Mouse (Mus musculus) stomach, embryonic 14.5 days (tissue): ENCODE measurements around the gene Cmklr1. TPM values are rescaled to one million over a fixed set of nuclear protein-coding genes. Genes with fewer than 3 reads are reported as not detected.

Source experiments
- ATAC-seq: fragments of 200-750 bp; cut with Nextera tagmentation; 2 replicates; pipeline ENCODE4 v1.8.0; 2017; ENCODE audit warnings: low read depth, moderate TSS enrichment; ENCODE audit not compliant: insufficient number of reproducible peaks, insufficient read depth, low FRiP score
- H3K27ac ChIP-seq: fragments of 300-500 bp; sonication (generic); 2 replicates; pipeline ENCODE4 v1.5.1; 2014; ENCODE audit warnings: mild to moderate bottlenecking, low read length, moderate library complexity, mixed read lengths
- H3K27me3 ChIP-seq: fragments of 300-500 bp; sonication (generic); 2 replicates; pipeline ENCODE4 v1.6.1; 2014; ENCODE audit warnings: low read length, control low read depth, mixed read lengths; ENCODE audit not compliant: control insufficient read depth, insufficient read depth
- H3K36me3 ChIP-seq: fragments of 300-500 bp; sonication (generic); 2 replicates; pipeline ENCODE4 v1.6.1; 2014; ENCODE audit warnings: mild to moderate bottlenecking, control low read depth, low read length, moderate library complexity, mixed read lengths; ENCODE audit not compliant: control insufficient read depth, insufficient read depth
- H3K4me1 ChIP-seq: fragments of 300-500 bp; sonication (generic); 2 replicates; pipeline ENCODE4 v1.6.1; 2014; ENCODE audit warnings: low read length, control low read depth, mixed read lengths; ENCODE audit not compliant: control insufficient read depth, insufficient read depth
- H3K4me2 ChIP-seq: fragments of 300-500 bp; sonication (generic); replicated peaks from 2 replicates; pipeline ENCODE4 v1.6.1; 2014; ENCODE audit warnings: low read depth, low read length, control low read depth
- H3K4me3 ChIP-seq: fragments of 300-500 bp; sonication (generic); 2 replicates; pipeline ENCODE4 v1.5.1; 2014; ENCODE audit warnings: low read depth, low read length, control low read depth
- H3K9ac ChIP-seq: fragments of 300-500 bp; sonication (generic); replicated peaks from 2 replicates; pipeline ENCODE4 v1.6.1; 2014; ENCODE audit warnings: low read depth, mild to moderate bottlenecking, control low read depth, low read length, moderate library complexity, mixed read lengths
- H3K9me3 ChIP-seq: fragments of 300-500 bp; sonication (generic); 2 replicates; pipeline ENCODE4 v1.6.1; 2016; ENCODE audit warnings: low read depth, low read length, control low read depth; ENCODE audit not compliant: control insufficient read depth
- WGBS: fragments of 180-500 bp; shearing (Covaris S2); extraction: QIAGEN DNeasy Blood & Tissue Kit; methylation state at CpG from one replicate; pipeline ENCODE4 v1.1.7; 2014; 5-methylcytosine and 5-hydroxymethylcytosine counted together
- polyA plus RNA-seq: library from polyadenylated mRNA; unstranded; fragments of >200 nt; fragmentation: Nextera tagmentation; extraction: Ambion mirVana; gene quantifications from 2 replicates; pipeline ENCODE4 v1.2.1, GENCODE M21; 2014

The Cmklr1 gene
- polyA plus RNA-seq, 1 experiment from 2014 or later: 3.6 TPM

- H3K27ac ChIP-seq: no peak overlapping the region
- H3K4me1 ChIP-seq: peaks cover 5% of the 10 kb centered on the region; the same call in 1 of the 2 replicates
- ATAC-seq: no peak
- no peaks in the 10 kb centered on the region for H3K36me3 ChIP-seq
- H3K27me3 ChIP-seq: peaks cover 4% of the 10 kb centered on the region; the same call in 1 of the 2 replicates
- no peak overlapping the region for H3K4me3 ChIP-seq
- H3K9me3 ChIP-seq: no peaks in the 10 kb centered on the region
- no peak overlapping the region for H3K4me2 ChIP-seq
- no peak overlapping the region for H3K9ac ChIP-seq
- 77% methylated on average over 8 of the region's 8 CpGs for WGBS
Measured at GRCm38 (mm10) chr5:113647141-113647540, 3.1 kb downstream of the Cmklr1 start.

GRCm38 (mm10) chr5:113644520-113644919 is 5.7 kb downstream of the Cmklr1 start:
- ATAC-seq: no peak
- no peaks in the 10 kb centered on the region for H3K4me1 ChIP-seq
- WGBS: 85% methylated on average over 4 of the region's 4 CpGs
- H3K27ac ChIP-seq: no peak overlapping the region
- H3K4me3 ChIP-seq: no peak overlapping the region
- no peaks in the 10 kb centered on the region for H3K9me3 ChIP-seq
- H3K9ac ChIP-seq: no peak overlapping the region
- no peaks in the 10 kb centered on the region for H3K27me3 ChIP-seq
- no peaks in the 10 kb centered on the region for H3K36me3 ChIP-seq
- H3K4me2 ChIP-seq: no peak overlapping the region

- Histone ChIP-seq H3K9ac (no peak overlapping the region), H3K4me2 (0 out of 2 replicates have a peak overlapping the region, but pooled peaks have one; percentile 2), H3K27ac (no peak overlapping the region), H3K4me3 (no peak overlapping the region), H3K36me3 (no peaks in the 10 kb centered on the region), H3K27me3 (no peaks in the 10 kb centered on the region), H3K4me1 (no peaks in the 10 kb centered on the region), H3K9me3 (no peaks in the 10 kb centered on the region)
- WGBS: 50% methylated on average over 18 of the region's 18 CpGs
- 0 out of 2 replicates have a peak, but pooled peaks have one; percentile 37 for ATAC-seq
Measured at GRCm38 (mm10) chr5:113643107-113643848, 6.9 kb downstream of the Cmklr1 start.

GRCm38 (mm10) chr5:113641066-113641465 is 9.2 kb downstream of the Cmklr1 start:
- H3K36me3 ChIP-seq: no peaks in the 10 kb centered on the region
- no peak overlapping the region for H3K4me3 ChIP-seq
- ATAC-seq: no peak
- H3K9me3 ChIP-seq: no peaks in the 10 kb centered on the region
- H3K27ac ChIP-seq: no peak overlapping the region
- H3K4me1 ChIP-seq: no peaks in the 10 kb centered on the region
- no peaks in the 10 kb centered on the region for H3K27me3 ChIP-seq
- H3K4me2 ChIP-seq: no peak overlapping the region
- whole genome bisulfite sequencing: 63% methylated on average over 6 of the region's 6 CpGs
- no peak overlapping the region for H3K9ac ChIP-seq

- Histone ChIP-seq H3K9ac (no peak overlapping the region), H3K4me2 (no peak overlapping the region), H3K36me3 (no peaks in the 10 kb centered on the region), H3K27me3 (no peaks in the 10 kb centered on the region), H3K4me1 (0 out of 2 replicates have a peak, but pooled peaks cover under 1% of the 10 kb centered on the region), H3K4me3 (no peak overlapping the region), H3K27ac (no peak overlapping the region), H3K9me3 (no peaks in the 10 kb centered on the region)
- no peak for ATAC-seq
- WGBS: 56% methylated on average over 5 of the region's 5 CpGs
Measured at GRCm38 (mm10) chr5:113639126-113639525, 11.1 kb downstream of the Cmklr1 start.

DNA sequence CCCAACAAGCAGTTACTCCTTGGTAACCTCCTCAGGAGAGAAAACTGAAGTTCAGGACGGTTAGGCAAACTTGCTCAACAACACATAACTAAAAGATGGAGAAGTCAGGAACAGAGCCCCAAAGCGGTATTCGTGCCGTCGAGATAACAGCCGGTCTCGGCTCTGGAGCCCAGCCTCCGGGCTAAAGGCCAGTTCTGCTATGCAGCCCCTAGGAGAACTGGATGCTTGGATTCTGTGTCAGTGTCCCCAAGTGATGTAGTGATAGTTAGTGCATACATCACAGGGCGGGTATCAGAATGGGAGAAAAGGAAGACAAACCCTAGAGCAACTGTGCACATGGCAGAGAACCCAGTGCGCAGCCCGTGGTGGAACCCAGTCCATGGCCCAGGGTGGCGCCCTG is 12.2 kb downstream of the Cmklr1 start:
- H3K4me2 ChIP-seq: no peak overlapping the region
- no peaks in the 10 kb centered on the region for H3K27me3 ChIP-seq
- H3K36me3 ChIP-seq: no peaks in the 10 kb centered on the region
- no peak for ATAC-seq
- no peaks in the 10 kb centered on the region for H3K9me3 ChIP-seq
- peaks cover 9% of the 10 kb centered on the region; the same call in 1 of the 2 replicates for H3K4me1 ChIP-seq
- no peak overlapping the region for H3K9ac ChIP-seq
- WGBS: 78% methylated on average over 12 of the region's 12 CpGs
- no peak overlapping the region for H3K27ac ChIP-seq
- no peak overlapping the region for H3K4me3 ChIP-seq

GRCm38 (mm10) chr5:113637631-113638030 is 12.6 kb downstream of the Cmklr1 start:
- Histone ChIP-seq H3K4me1 (peaks cover 10% of the 10 kb centered on the region; the same call in 1 of the 2 replicates), H3K9me3 (no peaks in the 10 kb centered on the region), H3K27me3 (no peaks in the 10 kb centered on the region), H3K4me2 (no peak overlapping the region), H3K9ac (no peak overlapping the region), H3K27ac (no peak overlapping the region), H3K4me3 (no peak overlapping the region), H3K36me3 (no peaks in the 10 kb centered on the region)
- 84% methylated on average over 4 of the region's 4 CpGs for WGBS
- no peak for ATAC-seq

DNA sequence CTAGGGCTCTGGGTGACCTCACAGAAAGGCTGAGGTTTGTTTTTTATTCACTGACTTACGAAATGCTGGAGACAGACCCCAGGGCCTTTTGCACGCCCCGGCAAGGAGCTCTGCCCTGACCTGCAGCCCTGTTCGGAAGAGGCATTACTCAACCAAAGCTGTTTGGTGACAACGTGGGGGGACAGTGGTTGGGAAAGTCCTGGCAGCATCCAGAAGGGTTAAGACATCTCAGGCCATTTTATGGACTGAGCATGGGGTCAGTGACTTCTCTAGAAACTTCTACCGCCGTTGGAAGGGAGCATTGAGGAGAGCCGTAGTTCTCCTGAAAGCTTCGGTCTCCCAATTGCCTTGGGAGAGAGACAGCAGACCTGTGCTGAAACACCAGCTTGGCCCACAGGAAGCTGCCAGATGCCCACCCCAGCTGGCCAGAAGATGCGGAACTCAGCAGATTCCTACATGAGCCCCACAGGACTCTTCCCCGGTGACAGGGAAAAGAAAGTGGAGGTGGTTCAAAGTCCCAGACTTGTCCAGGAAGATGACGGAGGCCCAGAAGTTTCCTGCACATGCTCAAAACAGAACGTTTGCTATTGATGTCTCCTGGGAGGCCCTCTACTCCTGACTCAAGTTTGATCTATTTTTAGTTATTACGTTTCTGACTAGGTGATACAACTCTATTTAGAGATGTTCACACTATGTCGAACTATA is 14.2 kb downstream of the Cmklr1 start:
- ATAC-seq: no peak
- Histone ChIP-seq H3K4me3 (no peak overlapping the region), H3K27ac (no peak overlapping the region), H3K9ac (no peak overlapping the region), H3K9me3 (no peaks in the 10 kb centered on the region), H3K27me3 (no peaks in the 10 kb centered on the region), H3K4me2 (no peak overlapping the region), H3K36me3 (no peaks in the 10 kb centered on the region), H3K4me1 (peaks cover 10% of the 10 kb centered on the region; the same call in 1 of the 2 replicates)
- WGBS: 76% methylated on average over 15 of the region's 15 CpGs
